Mouse (Mus musculus) ES-E14 (cell line): ENCODE measurements around the gene Cry2. TPM values are rescaled to one million over a fixed set of nuclear protein-coding genes. Genes with fewer than 3 reads are reported as not detected.

ENCODE experiments used
- DNase-seq: peaks from one replicate; pipeline ENCODE4 v3.0.0-alpha.2; 2013; ENCODE audit warnings: low read depth, low spot score
- H3K27ac ChIP-seq: 2 replicates; pipeline ENCODE4 v1.5.1; 2012; ENCODE audit warnings: low read depth, mild to moderate bottlenecking, low read length, moderate library complexity, mixed read lengths; ENCODE audit not compliant: poor library complexity, insufficient read depth, severe bottlenecking
- H3K36me3 ChIP-seq: 2 replicates; pipeline ENCODE4 v1.6.1; 2012; ENCODE audit warnings: mild to moderate bottlenecking, low read length, moderate library complexity, mixed read lengths; ENCODE audit not compliant: control insufficient read depth, poor library complexity, insufficient read depth, severe bottlenecking
- H3K4me1 ChIP-seq, 2 experiments: fragments of 150-350 bp in 1 of 2; sonication (generic) in 1 of 2; 2 replicates each; pipeline ENCODE4 v1.6.1; 2012; ENCODE audit warnings: low read length in 2 of 2, mild to moderate bottlenecking in 1 of 2, mixed read lengths in 1 of 2; ENCODE audit not compliant: control insufficient read depth in 2 of 2, insufficient read depth in 2 of 2, poor library complexity in 1 of 2
- H3K4me3 ChIP-seq, 2 experiments: fragments of 150-350 bp in 1 of 2; sonication (generic) in 1 of 2; 2 replicates each; pipeline ENCODE4 v1.5.1; 2012; ENCODE audit warnings: low read length in 2 of 2, low read depth in 1 of 2, mild to moderate bottlenecking in 1 of 2, mixed read lengths in 1 of 2; ENCODE audit not compliant: insufficient read depth in 1 of 2, poor library complexity in 1 of 2, severe bottlenecking in 1 of 2
- H3K9ac ChIP-seq: 2 replicates; pipeline ENCODE4 v1.6.1; 2012; ENCODE audit warnings: low read depth, mild to moderate bottlenecking, low read length, mixed read lengths; ENCODE audit not compliant: poor library complexity, insufficient read depth, severe bottlenecking
- H3K9me3 ChIP-seq: fragments of 150-350 bp; sonication (generic); 2 replicates; pipeline ENCODE4 v1.6.1; 2012; ENCODE audit warnings: low read depth, mild to moderate bottlenecking, low read length; ENCODE audit not compliant: control insufficient read depth, insufficient read depth
- CHD2 ChIP-seq: IDR thresholded peaks from 2 replicates; pipeline ENCODE4 v1.6.1; 2014; ENCODE audit warnings: mild to moderate bottlenecking, low read depth, low read length, inconsistent platforms
- HCFC1 ChIP-seq: IDR thresholded peaks from 2 replicates; pipeline ENCODE4 v1.6.1; 2012; ENCODE audit warnings: low read length, inconsistent platforms, borderline replicate concordance; ENCODE audit not compliant: insufficient read depth
- MAFK ChIP-seq: IDR thresholded peaks from 2 replicates; pipeline ENCODE4 v1.6.1; 2014; ENCODE audit warnings: mild to moderate bottlenecking, low read depth, low read length, inconsistent platforms; ENCODE audit not compliant: insufficient read depth
- ZC3H11A ChIP-seq: IDR thresholded peaks from 2 replicates; pipeline ENCODE4 v1.6.1; 2012; ENCODE audit warnings: low read depth, mild to moderate bottlenecking, inconsistent platforms, low read length, borderline replicate concordance
- ZNF384 ChIP-seq: IDR thresholded peaks from 2 replicates; pipeline ENCODE4 v1.6.1; 2012; ENCODE audit warnings: low read depth, low read length, inconsistent platforms
- in situ Hi-C, 2 experiments: fragments of 600-800 bp; cut with MboI; formaldehyde crosslinking; loops; one replicate each; pipeline ENCODE4 v1.15.1; 2025; ENCODE audit warnings: low sequenced_read_pairs in 2 of 2, inconsistent platforms in 1 of 2; ENCODE audit not compliant: unreplicated experiment in 2 of 2
- total RNA-seq: library from RNA; depleted of rRNA; stranded (reverse); fragments of 300-350 nt; gene quantifications from 2 replicates; pipeline ENCODE4 v1.2.3, GENCODE M21; 2012

Gene Cry2
- total RNA-seq, 1 experiment: 11.7 TPM

DNA sequence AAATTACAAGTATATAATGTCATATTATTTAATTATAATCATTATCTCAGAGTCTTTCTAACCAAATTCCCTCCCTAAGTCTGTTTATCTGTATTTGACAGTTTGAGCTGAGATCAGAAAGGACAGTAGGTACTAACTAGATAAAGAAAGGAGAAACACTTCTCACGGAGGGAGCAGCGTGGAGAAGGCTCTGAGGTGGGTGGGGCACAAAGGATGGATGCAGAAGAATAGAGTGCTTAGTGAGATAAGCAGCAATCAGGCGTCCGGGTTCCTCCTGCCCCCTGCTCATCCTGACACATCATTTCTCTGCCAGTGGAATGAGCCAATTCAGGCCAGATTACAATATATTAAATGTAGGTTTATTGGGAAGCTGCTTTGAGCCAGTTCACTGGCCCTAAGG lies 10.5 kb upstream of the Cry2 start:
- in situ Hi-C loops: no loop called here
- no peaks in the 10 kb centered on the region for H3K36me3 ChIP-seq
- H3K4me1 ChIP-seq: no peaks in the 10 kb centered on the region
- no peak overlapping the region for H3K4me3 ChIP-seq
- H3K27ac ChIP-seq: no peak overlapping the region
- no peak overlapping the region for H3K9ac ChIP-seq
- no peak for DNase-seq
- H3K9me3 ChIP-seq: no peaks in the 10 kb centered on the region
- no peak for TF ChIP-seq HCFC1
- TF ChIP-seq CHD2: no peak
- no peak for TF ChIP-seq ZNF384
- no peak for TF ChIP-seq ZC3H11A
- no peak for TF ChIP-seq MAFK

DNA sequence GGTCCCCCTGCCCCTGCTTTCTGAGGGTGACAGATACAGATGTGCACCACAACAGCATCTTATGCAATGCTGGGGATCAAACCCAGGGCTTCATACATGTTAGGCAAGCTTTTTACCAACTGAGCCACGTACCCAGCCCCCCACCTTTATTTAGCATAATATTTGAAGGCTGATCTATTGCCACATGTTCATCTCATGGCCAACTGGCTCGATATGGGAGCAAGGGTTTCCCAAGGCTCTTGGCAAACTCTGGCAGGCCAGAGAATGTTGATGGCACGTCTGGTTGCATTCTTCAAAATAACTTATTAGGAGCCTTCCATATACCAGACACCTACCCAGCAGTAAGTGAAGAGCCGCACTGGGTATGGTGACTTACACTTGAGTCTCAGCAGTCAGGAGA lies 9.5 kb upstream of the Cry2 start:
- no peak for DNase-seq
- Histone ChIP-seq H3K4me3 (no peak overlapping the region), H3K9me3 (no peaks in the 10 kb centered on the region), H3K9ac (no peak overlapping the region), H3K4me1 (no peaks in the 10 kb centered on the region), H3K36me3 (no peaks in the 10 kb centered on the region), H3K27ac (no peak overlapping the region)
- TF ChIP-seq CHD2 (no peak), ZNF384 (no peak), ZC3H11A (no peak)
- in situ Hi-C loops: no loop called here

DNA sequence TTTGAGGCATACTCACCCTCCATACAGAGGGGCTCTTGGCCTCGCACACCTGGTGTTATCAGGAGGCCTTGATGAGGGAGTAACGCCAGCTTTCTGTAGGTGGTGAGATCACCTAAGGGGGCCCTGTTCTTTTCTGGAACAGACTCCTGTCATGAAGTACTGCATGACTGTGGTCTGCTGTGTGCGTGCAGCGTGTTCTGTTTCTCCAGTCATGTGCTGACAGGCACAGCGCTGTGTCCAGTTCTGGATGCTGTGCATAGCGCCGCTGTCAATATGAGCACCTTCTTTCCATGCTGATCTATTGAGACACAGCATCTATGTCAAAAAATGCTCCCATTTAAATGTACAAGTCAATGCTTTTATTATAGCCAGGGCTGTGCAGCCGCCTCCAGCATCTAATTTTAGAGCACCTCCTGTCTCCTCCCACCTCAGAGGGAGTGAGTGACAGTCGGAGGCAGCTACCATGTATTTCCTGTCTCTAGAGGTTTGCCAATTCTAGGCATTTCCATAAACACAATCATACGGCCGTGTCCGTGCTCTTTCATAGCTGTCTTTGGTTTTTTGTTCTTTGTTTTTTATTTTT lies 8.7 kb upstream of the Cry2 start:
- Histone ChIP-seq H3K4me3 (no peak overlapping the region), H3K4me1 (no peaks in the 10 kb centered on the region), H3K9ac (no peak overlapping the region), H3K36me3 (no peaks in the 10 kb centered on the region), H3K27ac (no peak overlapping the region), H3K9me3 (no peaks in the 10 kb centered on the region)
- in situ Hi-C loops: no loop called here
- TF ChIP-seq ZNF384 (no peak), HCFC1 (no peak), ZC3H11A (no peak), MAFK (no peak), CHD2 (no peak)
- DNase-seq: no peak

DNA sequence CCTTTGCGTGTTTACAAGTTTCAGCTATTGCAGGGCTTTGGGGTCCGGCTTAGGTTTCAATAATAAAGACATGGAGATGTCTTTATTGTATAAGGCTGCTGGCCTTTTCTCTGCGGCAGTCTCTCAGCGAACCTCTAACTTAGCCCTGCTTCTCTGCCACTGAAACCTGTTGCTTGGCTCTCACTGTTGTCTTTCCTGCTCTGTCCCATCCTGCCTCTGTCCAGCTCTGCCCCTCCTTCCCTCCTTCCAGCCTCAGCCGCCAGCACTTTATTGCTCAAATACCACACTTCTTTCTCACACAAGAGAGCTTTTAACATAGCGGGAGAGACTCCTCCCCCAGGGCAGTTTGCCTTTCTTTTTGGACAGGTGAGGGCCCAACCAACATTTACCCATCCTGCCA lies 6.6 kb upstream of the Cry2 start:
- TF ChIP-seq ZC3H11A: no peak
- TF ChIP-seq CHD2: no peak
- TF ChIP-seq HCFC1: no peak
- TF ChIP-seq MAFK: no peak
- no peak for TF ChIP-seq ZNF384
- Histone ChIP-seq H3K36me3 (no peaks in the 10 kb centered on the region), H3K4me3 (no peak overlapping the region), H3K9ac (no peak overlapping the region), H3K9me3 (no peaks in the 10 kb centered on the region), H3K27ac (no peak overlapping the region), H3K4me1 (no peaks in the 10 kb centered on the region)
- DNase-seq: no peak
- in situ Hi-C loops: no loop called here

DNA sequence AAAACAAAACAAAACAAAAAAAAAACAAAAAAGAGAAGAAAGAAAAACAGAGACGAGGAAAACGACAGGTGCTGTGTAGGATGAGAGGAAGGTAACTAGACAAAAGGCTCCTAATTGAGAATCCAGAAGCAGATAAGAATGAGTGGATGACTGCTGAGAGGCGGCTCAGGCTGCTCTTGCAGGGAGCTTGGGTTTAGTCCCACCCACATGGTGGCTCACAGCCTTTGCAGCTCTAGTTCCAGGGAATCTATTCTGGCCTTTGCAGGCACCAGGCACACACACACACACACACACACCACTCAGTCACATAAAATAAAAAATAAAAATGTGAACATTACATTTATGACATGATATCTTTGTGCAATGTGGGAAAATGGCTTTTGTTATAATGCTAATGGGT lies 4.7 kb upstream of the Cry2 start:
- H3K4me3 ChIP-seq: no peak overlapping the region
- in situ Hi-C loops: loop anchor here in 1 of 2 experiments (10.0 kb wide), 1 partner anchor 474 kb away; no protein-coding TSS in a partner anchor
- H3K36me3 ChIP-seq: no peaks in the 10 kb centered on the region
- no peak overlapping the region for H3K27ac ChIP-seq
- no peaks in the 10 kb centered on the region for H3K4me1 ChIP-seq
- DNase-seq: no peak
- TF ChIP-seq ZC3H11A (no peak), MAFK (no peak), ZNF384 (no peak), CHD2 (no peak), HCFC1 (no peak)
- no peak overlapping the region for H3K9ac ChIP-seq
- no peaks in the 10 kb centered on the region for H3K9me3 ChIP-seq
